Mouse (Mus musculus) midbrain, embryonic 12.5 days (tissue): ENCODE measurements at regions not wholly inside any gene's neighbourhood (a gene's known extent, or its start where the extent isn't known, plus 50 kb on each side); places are given as distances from the start of the nearest gene placed in this dataset.

Source experiments
- ATAC-seq: fragments of 200-750 bp; cut with Nextera tagmentation; 2 replicates; pipeline ENCODE4 v1.8.0; 2017; ENCODE audit warnings: low read depth, moderate TSS enrichment, moderate library complexity; ENCODE audit not compliant: low FRiP score
- H3K27ac ChIP-seq: fragments of 300-500 bp; sonication (generic); replicated peaks from 2 replicates; pipeline ENCODE4 v1.5.1; 2016; ENCODE audit warnings: mild to moderate bottlenecking
- H3K27me3 ChIP-seq: fragments of 300-500 bp; sonication (generic); 2 replicates; pipeline ENCODE4 v1.6.1; 2016; ENCODE audit warnings: mild to moderate bottlenecking
- H3K36me3 ChIP-seq: fragments of 300-500 bp; sonication (generic); 2 replicates; pipeline ENCODE4 v1.6.1; 2016
- H3K4me1 ChIP-seq: fragments of 300-500 bp; sonication (generic); 2 replicates; pipeline ENCODE4 v1.6.1; 2016
- H3K4me2 ChIP-seq: fragments of 300-500 bp; sonication (generic); replicated peaks from 2 replicates; pipeline ENCODE4 v1.6.1; 2016; ENCODE audit warnings: mild to moderate bottlenecking, moderate library complexity
- H3K4me3 ChIP-seq: fragments of 300-500 bp; sonication (generic); 2 replicates; pipeline ENCODE4 v1.5.1; 2016; ENCODE audit warnings: mild to moderate bottlenecking
- H3K9ac ChIP-seq: fragments of 300-500 bp; sonication (generic); replicated peaks from 2 replicates; pipeline ENCODE4 v1.6.1; 2016; ENCODE audit warnings: mild to moderate bottlenecking, moderate library complexity
- H3K9me3 ChIP-seq: fragments of 300-500 bp; sonication (generic); 2 replicates; pipeline ENCODE4 v1.6.1; 2016; ENCODE audit warnings: mild to moderate bottlenecking
- WGBS: fragments of 180-500 bp; shearing (Covaris S2); methylation state at CpG from one replicate; pipeline ENCODE4 v1.1.7; 2016; 5-methylcytosine and 5-hydroxymethylcytosine counted together

DNA sequence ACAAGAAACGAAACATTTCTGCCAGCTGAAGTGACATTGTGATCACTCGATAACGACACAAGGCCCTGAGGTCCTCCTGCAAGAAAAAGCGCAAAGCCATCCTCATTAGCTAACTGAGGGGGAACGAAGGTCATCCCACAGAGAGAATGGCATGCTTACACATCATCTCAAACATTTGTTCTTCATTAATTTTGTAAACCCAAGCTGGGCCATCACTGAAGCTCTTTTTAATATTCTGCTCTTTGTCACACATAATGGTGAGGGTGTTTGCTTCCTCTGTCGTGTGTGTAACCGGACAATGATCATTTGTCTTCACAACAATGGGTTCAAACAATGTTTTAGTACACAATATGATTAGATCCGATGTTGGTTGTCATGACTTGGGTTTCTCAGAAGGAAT is 1217.9 kb downstream of the Mat2b start:
- WGBS, result 62% methylated on average over 8 of the region's 8 CpGs
- ATAC-seq, result no peak

DNA sequence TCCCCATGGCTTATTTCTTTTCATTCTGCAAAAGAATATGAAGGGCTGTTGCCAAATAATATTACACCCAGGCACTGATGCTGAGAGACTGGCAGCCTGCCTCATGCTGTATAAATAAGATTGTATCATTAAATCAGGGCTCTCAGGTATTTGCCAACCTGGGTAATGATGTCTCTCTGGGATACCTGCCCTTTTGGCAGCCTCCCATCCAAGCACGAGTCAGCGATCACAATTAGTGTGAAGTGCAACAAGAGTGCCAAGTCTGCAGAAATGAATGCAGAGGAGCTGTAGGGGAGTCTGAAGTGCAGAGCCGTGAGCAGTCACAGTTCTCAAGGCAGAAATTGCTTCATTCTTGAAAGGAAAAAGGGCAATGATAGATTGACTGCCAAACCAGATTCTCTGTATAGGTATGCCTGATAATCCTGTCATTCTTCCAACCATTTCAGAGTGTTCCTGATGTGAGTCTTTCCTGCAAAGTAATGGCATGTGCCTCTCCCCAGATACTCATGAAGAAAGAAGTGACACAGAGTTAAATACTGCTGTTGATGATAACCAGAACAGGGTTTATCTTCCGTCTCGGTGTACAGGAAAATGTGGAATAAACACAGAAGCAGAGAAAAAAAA is 1241.6 kb downstream of the Mat2b start:
- Histone ChIP-seq H3K4me3 (no peak overlapping the region), H3K9me3 (no peaks in the 10 kb centered on the region), H3K36me3 (no peaks in the 10 kb centered on the region), H3K27ac (no peak overlapping the region), H3K27me3 (no peaks in the 10 kb centered on the region), H3K9ac (no peak overlapping the region), H3K4me2 (no peak overlapping the region), H3K4me1 (no peaks in the 10 kb centered on the region)
- ATAC-seq, result no peak
- 85% methylated on average over 5 of the region's 5 CpGs for WGBS

More for the DNA sequence above, 1217.9 kb downstream of the Mat2b start:
- no peaks in the 10 kb centered on the region for H3K4me1 ChIP-seq
- H3K36me3 ChIP-seq, result no peaks in the 10 kb centered on the region
- H3K27ac ChIP-seq, result no peak overlapping the region
- H3K27me3 ChIP-seq, result no peaks in the 10 kb centered on the region
- H3K9me3 ChIP-seq, result no peaks in the 10 kb centered on the region
- no peak overlapping the region for H3K4me2 ChIP-seq
- no peak overlapping the region for H3K4me3 ChIP-seq
- H3K9ac ChIP-seq, result no peak overlapping the region

DNA sequence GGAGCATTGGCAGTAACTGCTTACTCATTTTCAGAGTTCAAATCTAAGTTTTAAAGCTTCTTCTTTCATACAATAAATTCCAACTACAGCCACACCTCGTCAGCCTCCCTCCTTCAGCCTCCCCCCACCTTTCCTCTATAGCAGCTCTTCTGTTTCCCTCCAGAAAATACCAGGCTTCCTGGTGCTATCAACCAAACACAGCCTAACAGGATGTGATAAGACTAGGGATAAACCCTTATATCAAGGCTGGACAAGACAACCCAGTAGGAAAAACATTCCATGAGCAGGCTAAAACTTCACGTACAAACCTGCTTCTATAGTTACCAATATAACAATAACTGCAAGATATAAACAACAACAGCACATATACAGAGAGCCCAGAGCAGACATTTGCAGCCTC is 1248.6 kb downstream of the Mat2b start:
- no peak overlapping the region for H3K27ac ChIP-seq
- no peak for ATAC-seq
- no peaks in the 10 kb centered on the region for H3K36me3 ChIP-seq
- no peaks in the 10 kb centered on the region for H3K27me3 ChIP-seq
- no peak overlapping the region for H3K4me2 ChIP-seq
- H3K9me3 ChIP-seq, result no peaks in the 10 kb centered on the region
- no peak overlapping the region for H3K4me3 ChIP-seq
- 85% methylated on average over 2 of the region's 2 CpGs for WGBS
- H3K9ac ChIP-seq, result no peak overlapping the region
- no peaks in the 10 kb centered on the region for H3K4me1 ChIP-seq

DNA sequence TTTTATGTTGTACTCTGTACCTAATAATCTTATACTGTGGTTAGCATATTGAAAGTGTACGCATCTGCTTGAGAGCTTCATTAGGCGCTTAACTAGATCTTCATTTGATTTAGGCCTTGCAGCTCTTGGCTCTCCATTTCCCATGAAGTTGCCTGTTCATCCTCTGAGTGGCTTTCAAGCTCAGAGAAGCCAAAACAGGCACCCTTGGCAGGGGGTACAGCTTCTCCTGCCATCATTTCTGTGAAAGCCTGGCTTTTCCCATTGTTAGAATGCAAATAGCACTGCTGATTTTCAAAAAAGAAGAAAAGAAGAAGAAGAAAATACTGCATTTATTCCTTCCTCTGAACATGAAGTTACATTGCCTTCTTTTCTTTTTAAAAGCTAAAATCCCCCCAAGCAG is 1283.3 kb downstream of the Mat2b start:
- Histone ChIP-seq H3K4me2 (no peak overlapping the region), H3K27ac (no peak overlapping the region), H3K4me3 (no peak overlapping the region), H3K36me3 (no peaks in the 10 kb centered on the region), H3K4me1 (no peaks in the 10 kb centered on the region), H3K27me3 (no peaks in the 10 kb centered on the region), H3K9me3 (no peaks in the 10 kb centered on the region), H3K9ac (no peak overlapping the region)
- WGBS, result 47% methylated on average over 2 of the region's 2 CpGs
- ATAC-seq, result no peak

DNA sequence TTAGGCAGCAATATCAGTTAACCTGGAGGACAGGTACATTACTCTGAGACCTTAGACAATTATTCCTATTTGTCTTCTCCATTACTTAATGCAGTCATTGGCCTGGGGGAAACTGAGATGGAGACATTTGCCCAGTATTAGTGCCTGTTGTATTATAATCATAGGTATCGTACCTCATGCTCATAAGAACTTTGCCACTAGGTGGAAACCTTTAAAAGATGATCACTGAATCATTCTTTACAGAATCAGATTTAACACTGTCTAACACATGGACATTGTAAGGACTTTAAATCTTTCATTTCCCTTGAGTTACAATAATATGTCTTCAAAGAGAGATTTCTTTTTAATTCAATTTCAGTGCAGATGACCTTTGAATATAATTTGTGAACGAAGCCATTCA is 1283.8 kb downstream of the Mat2b start:
- no peak overlapping the region for H3K4me2 ChIP-seq
- H3K27me3 ChIP-seq, result no peaks in the 10 kb centered on the region
- no peak overlapping the region for H3K4me3 ChIP-seq
- no peak overlapping the region for H3K9ac ChIP-seq
- H3K36me3 ChIP-seq, result no peaks in the 10 kb centered on the region
- H3K9me3 ChIP-seq, result no peaks in the 10 kb centered on the region
- no peaks in the 10 kb centered on the region for H3K4me1 ChIP-seq
- no peak for ATAC-seq
- WGBS, result 82% methylated on average over 2 of the region's 2 CpGs
- no peak overlapping the region for H3K27ac ChIP-seq

DNA sequence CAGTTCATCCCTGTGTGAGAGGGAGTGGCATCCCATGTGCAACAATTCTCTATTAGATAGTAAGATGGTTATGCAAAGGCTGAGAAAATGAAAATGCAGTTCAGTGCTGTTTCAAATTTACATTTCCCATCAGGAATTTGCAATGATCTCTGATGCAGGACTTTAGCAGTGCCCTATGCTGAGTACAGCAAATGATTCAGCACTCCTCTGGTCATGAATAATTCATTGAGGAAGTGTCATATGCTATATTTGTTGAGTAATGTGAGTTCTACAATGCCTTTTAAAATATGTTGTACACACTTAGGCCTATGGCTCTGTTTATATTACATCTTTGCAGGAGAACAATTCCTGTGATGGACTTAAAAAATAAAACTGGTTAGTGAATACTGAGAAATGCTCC is 1330.2 kb downstream of the Mat2b start:
- H3K4me1 ChIP-seq, result no peaks in the 10 kb centered on the region
- H3K27me3 ChIP-seq, result no peaks in the 10 kb centered on the region
- no peak overlapping the region for H3K27ac ChIP-seq
- ATAC-seq, result no peak
- H3K9ac ChIP-seq, result no peak overlapping the region
- no peaks in the 10 kb centered on the region for H3K9me3 ChIP-seq
- no peaks in the 10 kb centered on the region for H3K36me3 ChIP-seq
- no peak overlapping the region for H3K4me3 ChIP-seq
- H3K4me2 ChIP-seq, result no peak overlapping the region

DNA sequence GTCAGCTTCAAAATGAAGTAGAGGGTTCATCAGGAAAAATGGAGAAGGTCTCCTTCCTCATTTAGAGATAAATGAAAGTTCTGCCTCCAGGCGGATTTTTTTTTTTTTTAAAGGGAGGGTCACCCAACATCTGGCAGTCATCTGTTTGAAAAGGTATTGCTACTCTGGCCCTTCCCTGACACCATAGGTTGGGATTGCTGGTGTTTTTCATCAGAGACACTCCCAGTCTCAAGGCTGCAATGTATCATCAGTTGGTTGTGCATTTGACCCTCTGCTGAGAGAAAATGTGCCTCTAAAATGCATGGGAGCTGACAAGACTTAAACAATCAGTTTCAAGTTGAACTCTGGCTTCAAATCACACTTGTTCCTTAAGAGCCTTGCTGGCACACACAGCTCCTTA is 1344.4 kb downstream of the Mat2b start:
- 52% methylated on average over 1 of the region's 1 CpGs for WGBS
- Histone ChIP-seq H3K27ac (no peak overlapping the region), H3K4me1 (no peaks in the 10 kb centered on the region), H3K9ac (no peak overlapping the region), H3K36me3 (no peaks in the 10 kb centered on the region), H3K4me2 (no peak overlapping the region), H3K9me3 (no peaks in the 10 kb centered on the region), H3K27me3 (no peaks in the 10 kb centered on the region), H3K4me3 (no peak overlapping the region)
- ATAC-seq, result no peak
